In the genomic region with DNA sequence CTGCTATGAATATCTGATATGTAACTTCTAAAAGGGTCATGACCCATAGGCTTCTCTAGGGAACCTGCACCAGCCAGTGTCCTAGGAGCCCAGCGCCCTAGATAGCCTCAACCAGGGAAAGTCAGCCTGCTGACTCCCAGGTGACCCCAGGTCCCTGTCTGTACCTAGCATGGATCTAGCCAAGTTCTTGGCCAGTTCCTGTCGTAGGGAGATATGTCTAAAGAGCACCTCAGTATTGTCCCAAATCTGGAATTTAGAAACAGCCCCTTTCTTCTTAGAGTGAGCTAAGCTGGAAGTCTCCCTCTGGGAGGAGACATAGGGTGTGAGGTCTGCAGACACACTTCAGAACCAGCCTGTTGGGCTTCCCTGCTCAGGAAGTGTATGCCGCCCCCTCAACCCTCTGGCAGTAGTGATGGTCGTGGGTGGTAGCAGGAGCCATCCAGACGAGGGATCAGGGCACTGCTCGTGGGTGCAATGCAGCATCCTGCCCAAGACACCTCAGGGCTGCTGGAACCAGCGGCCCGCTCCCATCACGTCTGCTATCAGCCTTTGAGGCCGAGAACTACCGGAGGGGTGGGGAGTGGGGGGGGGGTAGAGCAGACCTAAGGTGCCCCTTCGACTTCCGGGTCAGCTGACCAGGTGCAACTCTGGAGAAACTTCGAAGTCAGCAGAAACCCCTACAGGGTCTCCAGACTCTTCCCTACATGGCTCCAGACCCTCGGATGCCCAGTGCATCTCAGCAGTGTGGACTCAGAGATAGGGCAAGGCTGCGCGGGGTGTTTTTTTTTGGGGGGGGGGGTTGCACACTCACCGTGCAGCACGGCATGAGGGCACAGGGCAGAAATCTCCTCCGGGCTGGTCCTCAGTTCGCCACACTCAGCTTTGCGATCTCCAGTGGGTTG, we compare ENCODE assay signal across 8 mouse cellular contexts. TPM values are rescaled to one million over a fixed set of nuclear protein-coding genes. Genes with fewer than 3 reads are reported as not detected.
A peak's percentile ranks its signal among the peaks of the same experiment; 100 is the strongest.
DNase-seq lines count a peak whose midpoint lies in the region; ATAC-seq and TF ChIP-seq lines count a peak whose summit lies in the region.

Gene Osbpl5, minus strand, starts transcription at position 861 of the 902 bp plus-strand sequence.

- peak within 1 kb of the TSS; percentile 66 for H3K4me2 ChIP-seq in liver, postnatal 0 days (ENCODE audit: low read depth, low read length)

- peak; percentile 8 for ATAC-seq in inflammation-experienced regulatory T-cells, adult 6 months
- ATAC-seq in liver, postnatal 0 days = no peak

- H3K27ac ChIP-seq in layer of hippocampus, adult 2 months = no peak within 1 kb of the TSS
- H3K27ac ChIP-seq in liver, postnatal 0 days (ENCODE audit: low read depth) = no peak within 1 kb of the TSS

- no peaks in the 10 kb centered on the region for H3K9me3 ChIP-seq in liver, postnatal 0 days (ENCODE audit: low read length)

- DNase-seq in layer of hippocampus, adult 2 months (ENCODE audit: low spot score in 2 of 2) = no peak
- no peak for DNase-seq in layer of hippocampus, adult 9-10 months (ENCODE audit: low spot score)
- DNase-seq in adrenal gland, adult 8-10 months = no peak
- DNase-seq in gastrocnemius, postnatal 10 days = no peak
- DNase-seq in liver, postnatal 0 days = no peak
- DNase-seq in retina, postnatal 1 day = no peak
- DNase-seq in cerebellum, adult 9-10 months = no peak

- TF ChIP-seq EP300 in liver, postnatal 0 days (IDR thresholded peaks at IDR 0.05; ENCODE audit: low read depth) = no peak

- H3K9ac ChIP-seq in liver, postnatal 0 days (replicated peaks) = no peak within 1 kb of the TSS

- 21% methylated on average over 22 of the region's 22 CpGs for WGBS in liver, postnatal 0 days (ENCODE audit: insufficient replicate concordance)

- H3K4me1 ChIP-seq in liver, postnatal 0 days (ENCODE audit: insufficient read depth) = peaks cover 9% of the 10 kb centered on the region

- TF ChIP-seq CTCF in layer of hippocampus, adult 2 months (conservative IDR thresholded peaks at IDR 0.05) = no peak
- no peak for TF ChIP-seq CTCF in liver, postnatal 0 days (IDR thresholded peaks at IDR 0.05; ENCODE audit: low read depth)

- peak within 1 kb of the TSS; percentile 50 for H3K4me3 ChIP-seq in layer of hippocampus, adult 2 months
- peak within 1 kb of the TSS; percentile 16 for H3K4me3 ChIP-seq in liver, postnatal 0 days (ENCODE audit: low read depth, low read length)

- H3K36me3 ChIP-seq in liver, postnatal 0 days (replicated peaks; ENCODE audit: insufficient read depth, low read length) = no peaks in the 10 kb centered on the region

- H3K27me3 ChIP-seq in liver, postnatal 0 days (ENCODE audit: insufficient read depth, low read length) = peaks cover 13% of the 10 kb centered on the region; the same call in 1 of the 2 replicates

RNA-seq across cellular contexts. Expression of gene Osbpl5, which starts in this region (rescaled TPM):
- 10 to 100 TPM; 18.0 to 24.4 TPM for total RNA-seq in layer of hippocampus, adult 2 months (2021)
- 10 to 100 TPM; 39.0 to 58.1 (median 45.3) TPM for total RNA-seq in adrenal gland, adult 8-10 months (2022)
- total RNA-seq in gastrocnemius, postnatal 10 days (2021) = 10 to 100 TPM; 33.3 to 40.2 TPM
- 10 to 100 TPM; 19.0 to 34.0 (median 31.8) TPM for polyA plus RNA-seq in inflammation-experienced regulatory T-cells, adult 6 months (2017; shearing (Covaris generic))
- polyA plus RNA-seq in liver, postnatal 0 days (2015; fragmentation: Nextera tagmentation; extraction: Ambion mirVana) = 1.4 and 1.6 TPM in 2 replicates
